Mouse (Mus musculus): ENCODE results near the gene Htr7.
A peak's percentile ranks its signal among the peaks of the same experiment; 100 is the strongest.

Htr7 gene

GRCm38 (mm10) chr19:35955698-35956097, 101.6 kb downstream of the Htr7 start:
- DNase-seq, result no peak

GRCm38 (mm10) chr19:35949888-35950287, 107.4 kb downstream of the Htr7 start:
- no peak for DNase-seq

DNA sequence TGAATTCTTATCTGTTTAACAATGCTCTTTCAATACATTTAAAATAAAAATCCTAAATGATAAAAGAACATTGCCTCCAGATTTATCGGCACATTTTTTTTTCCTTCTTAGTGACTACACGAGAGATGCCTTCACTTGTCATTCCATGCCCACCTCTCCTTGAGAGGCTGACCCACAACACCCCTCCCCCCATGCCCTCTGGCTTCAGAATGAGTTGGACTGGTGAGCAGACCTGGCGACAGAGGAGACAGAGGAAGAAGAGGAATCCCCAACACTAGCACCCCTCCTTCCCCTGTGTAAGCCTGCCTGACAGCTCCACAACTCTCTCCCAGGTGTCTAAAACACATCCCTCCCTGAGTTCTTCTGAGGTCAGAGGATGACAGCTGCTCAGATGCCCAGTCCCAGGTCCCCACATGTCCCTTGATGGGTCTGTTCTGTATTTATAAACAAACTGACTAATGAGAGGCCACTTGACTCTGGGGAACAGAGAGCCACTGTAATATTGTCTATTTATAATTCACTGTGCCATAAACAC, 132.3 kb downstream of the Htr7 start:
- DNase-seq, result no peak

- DNase-seq, result peak; percentile 43
Measured at GRCm38 (mm10) chr19:35924418-35924817, 132.9 kb downstream of the Htr7 start.

All from kidney, postnatal 14 days (tissue).